Mouse (Mus musculus): Measurements from ENCODE around the gene Pald1.

Pald1 gene

DNA sequence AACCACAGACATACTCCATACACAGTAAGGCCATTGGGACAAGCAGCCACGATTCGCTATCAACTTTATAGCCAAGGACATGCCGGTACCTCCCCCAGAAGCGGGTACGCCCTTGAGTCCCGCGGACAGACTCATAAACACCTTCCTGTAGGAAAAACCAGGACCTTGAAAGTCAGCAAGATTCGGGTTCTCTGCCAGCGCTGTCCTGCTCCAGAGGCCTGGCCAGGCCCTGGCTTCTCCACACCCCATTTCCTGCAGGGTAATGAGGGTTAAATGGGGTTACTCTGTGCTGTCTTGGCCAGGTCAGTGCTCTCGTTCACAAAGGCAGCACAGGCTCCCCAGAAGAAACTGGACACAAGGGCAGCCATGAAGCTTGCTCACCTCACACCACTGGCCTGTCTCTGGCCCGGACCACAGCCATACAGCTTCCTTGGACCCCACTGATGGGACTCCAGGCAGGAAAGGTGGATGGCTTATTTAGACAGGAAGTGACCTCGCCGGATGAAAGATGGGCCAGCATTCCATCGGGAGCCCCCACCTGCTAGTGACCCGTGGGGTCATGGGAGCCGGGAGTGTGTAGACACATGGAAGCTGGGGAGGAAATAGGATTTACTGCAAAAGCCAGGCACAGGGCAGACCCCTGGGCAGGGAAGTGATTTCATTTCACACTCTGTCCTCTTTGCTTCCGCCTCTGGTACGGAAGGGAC is 12.9 kb downstream of the Pald1 start:
- no peak for DNase-seq (ENCODE audit: low read depth, low spot score)

GRCm38 (mm10) chr10:61369755-61370154 is 13.6 kb downstream of the Pald1 start:
- DNase-seq (ENCODE audit: low read depth, low spot score): no peak

DNA sequence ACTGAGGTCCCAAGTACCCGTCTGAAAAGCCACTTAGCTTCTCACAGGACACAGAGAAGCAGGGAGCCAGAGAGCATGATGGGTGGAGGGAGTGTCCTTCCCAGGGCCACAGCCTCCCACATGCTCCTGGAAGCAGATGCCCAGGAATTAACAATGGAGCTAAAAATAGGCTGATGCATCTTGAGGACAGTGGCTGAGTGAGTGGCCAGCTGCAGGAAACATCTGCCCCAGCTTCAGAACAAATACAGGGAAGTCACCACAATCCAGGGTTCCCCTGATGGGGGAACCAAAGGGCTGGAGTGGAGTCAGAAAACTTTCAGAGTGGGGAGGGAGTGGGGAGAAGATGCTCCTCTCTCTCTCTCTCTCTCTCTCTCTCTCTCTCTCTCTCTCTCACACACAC is 17.4 kb downstream of the Pald1 start:
- no peak for DNase-seq (ENCODE audit: low read depth, low spot score)

GRCm38 (mm10) chr10:61364431-61364830 is 18.9 kb downstream of the Pald1 start:
- DNase-seq (ENCODE audit: low read depth, low spot score): no peak

GRCm38 (mm10) chr10:61362992-61363391 is 20.3 kb downstream of the Pald1 start:
- no peak for DNase-seq (ENCODE audit: low read depth, low spot score)

GRCm38 (mm10) chr10:61362483-61362882 is 20.8 kb downstream of the Pald1 start:
- DNase-seq (ENCODE audit: low read depth, low spot score): no peak

DNA sequence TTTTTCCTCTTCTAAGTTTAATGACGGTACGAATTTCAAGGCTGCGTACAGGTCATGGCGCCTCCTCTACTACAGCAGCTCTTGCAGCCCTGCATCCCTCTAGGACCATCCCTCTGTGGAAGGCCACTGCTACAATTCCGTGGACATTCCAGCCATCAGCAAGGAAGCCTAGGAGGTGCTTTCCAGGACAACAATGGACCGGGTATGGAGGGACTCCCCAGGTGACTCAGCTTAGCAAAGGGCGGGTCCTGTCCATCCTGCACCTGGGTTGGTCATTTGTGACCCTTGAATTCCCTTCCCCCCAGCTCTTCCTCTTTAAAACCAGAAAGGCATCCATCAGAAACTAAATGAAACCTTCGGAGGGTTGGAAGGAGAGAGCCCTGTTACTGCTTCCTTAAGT is 22.7 kb downstream of the Pald1 start:
- no peak for DNase-seq (ENCODE audit: low read depth, low spot score)

DNA sequence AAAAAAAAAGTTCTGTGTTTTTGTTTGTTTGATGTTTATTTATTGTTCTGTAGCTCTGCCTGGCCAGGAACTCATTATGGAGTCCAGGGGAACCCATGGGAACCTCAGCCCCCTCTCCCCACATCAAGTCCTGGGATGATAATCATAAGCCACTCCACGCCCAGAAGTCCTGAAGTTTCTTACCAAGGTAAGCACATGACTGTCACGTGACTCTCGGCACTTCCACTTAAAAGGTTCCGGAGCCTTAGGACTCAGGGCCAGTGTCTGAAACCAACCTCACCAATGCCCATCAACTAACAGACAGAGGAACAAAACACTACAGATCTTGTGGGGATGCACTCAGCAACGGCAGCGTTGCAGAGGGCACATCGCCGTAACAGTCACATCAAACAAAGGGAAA is 23.9 kb downstream of the Pald1 start:
- no peak for DNase-seq (ENCODE audit: low read depth, low spot score)

- DNase-seq (ENCODE audit: low read depth, low spot score): no peak
These were observed 25.7 kb downstream of the Pald1 start for GRCm38 (mm10) chr10:61357658-61358057.

DNA sequence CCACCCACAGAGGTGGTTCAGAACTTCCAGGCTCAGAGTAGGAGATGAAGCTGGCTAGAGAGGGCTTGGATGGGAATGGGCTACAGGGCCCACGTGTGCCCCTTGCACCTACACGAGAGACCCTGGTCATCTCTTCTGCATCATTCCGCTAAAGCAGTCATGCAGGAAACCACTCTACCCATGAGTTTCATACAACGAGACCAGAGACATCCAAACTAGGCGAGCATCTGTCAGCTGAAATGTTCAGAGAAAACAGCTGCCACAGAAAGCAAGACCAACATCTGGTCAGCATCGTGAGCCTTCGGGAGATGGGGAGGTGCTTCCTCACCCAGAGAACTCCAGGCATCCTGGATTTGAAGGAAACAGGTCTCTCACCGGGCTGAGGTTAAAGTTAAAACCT is 26.8 kb downstream of the Pald1 start:
- DNase-seq (ENCODE audit: low read depth, low spot score): no peak

GRCm38 (mm10) chr10:61356095-61356494 is 27.2 kb downstream of the Pald1 start:
- DNase-seq (ENCODE audit: low read depth, low spot score): no peak

GRCm38 (mm10) chr10:61355611-61356010 is 27.7 kb downstream of the Pald1 start:
- no peak for DNase-seq (ENCODE audit: low read depth, low spot score)

DNA sequence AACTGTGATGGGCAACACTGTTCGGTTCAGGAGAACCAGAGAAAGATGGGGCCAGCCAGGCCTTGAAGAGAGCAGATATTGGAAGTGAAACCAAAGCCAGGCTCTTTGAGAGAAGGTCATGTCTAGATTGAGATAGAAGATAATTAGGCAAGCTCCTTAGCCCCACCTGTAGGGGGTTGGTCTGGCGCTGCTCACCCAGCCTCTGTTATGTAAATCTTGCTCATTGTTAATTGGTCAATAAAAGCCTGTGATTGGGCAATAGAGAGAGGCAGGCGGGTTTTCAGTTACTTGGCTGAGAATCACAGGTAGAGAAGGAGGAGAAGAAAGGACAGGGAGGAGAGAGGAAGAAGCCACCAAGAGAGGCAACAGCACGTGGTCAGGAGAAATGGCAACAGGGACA is 32.1 kb downstream of the Pald1 start:
- no peak for DNase-seq (ENCODE audit: low read depth, low spot score)

DNA sequence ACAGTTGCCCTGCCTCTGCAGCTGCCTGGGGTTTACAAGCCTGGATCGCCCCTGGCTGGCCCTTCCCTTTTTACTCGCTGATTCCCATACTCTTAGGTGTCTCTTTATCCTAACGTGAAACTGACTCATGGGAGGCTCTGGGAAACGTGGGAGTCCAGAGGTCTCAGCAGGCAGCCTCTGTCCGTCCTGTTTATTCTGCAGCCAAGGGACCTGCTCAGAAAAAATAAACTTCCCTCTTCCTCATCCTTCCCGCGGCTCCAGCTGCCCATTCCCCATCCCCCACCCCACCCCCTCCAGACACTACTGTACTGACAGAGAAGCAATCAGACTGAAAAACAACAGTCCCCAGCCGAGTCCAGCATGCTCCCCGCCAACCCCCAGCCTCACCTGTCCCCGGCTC is 37.0 kb downstream of the Pald1 start:
- no peak for DNase-seq (ENCODE audit: low read depth, low spot score)

DNA sequence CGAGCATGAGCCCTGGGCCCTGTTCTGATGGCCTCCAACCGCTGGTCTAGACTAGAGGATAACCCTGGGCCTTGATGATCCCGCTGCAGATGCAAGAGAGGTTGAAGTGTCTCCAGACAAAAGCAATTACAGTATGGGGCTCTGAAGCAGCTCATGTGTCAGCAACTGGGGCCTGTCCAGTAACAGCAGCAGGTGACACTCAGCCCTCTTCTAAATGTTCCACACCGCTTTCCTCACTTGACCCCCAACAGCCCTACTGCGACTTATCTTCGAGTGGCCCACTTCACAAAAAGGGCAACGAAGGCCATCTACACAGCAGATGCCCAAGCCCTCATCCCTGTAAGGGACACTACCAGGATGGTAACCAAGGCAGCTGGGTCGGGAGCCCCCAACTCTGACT is 38.2 kb downstream of the Pald1 start:
- DNase-seq (ENCODE audit: low read depth, low spot score): no peak

DNA sequence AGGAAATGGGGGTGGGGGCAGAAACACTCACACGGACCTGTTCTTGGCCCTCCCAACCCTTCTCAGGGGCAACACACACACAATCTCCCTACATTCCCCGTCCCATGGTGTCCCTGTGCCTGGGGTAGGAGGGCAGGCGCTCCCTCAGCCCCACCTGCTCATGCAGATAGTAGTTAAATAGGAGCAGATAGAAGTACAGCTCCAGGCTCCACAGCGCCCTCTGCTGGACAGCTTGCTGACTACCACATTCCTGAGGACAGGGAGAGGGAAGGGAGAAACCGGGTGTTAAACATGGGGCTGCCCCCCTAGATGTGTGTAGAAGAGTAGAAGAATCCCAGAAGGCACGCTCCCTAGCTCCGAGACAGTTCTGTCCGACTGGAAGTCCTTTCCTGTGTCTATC is 39.4 kb downstream of the Pald1 start:
- peak; percentile 41 for DNase-seq (ENCODE audit: low read depth, low spot score)

GRCm38 (mm10) chr10:61342750-61343149 is 40.6 kb downstream of the Pald1 start:
- DNase-seq (ENCODE audit: low read depth, low spot score): no peak

- DNase-seq (ENCODE audit: low read depth, low spot score): no peak
These were observed 41.8 kb downstream of the Pald1 start for GRCm38 (mm10) chr10:61341557-61341956.

- no peak for DNase-seq (ENCODE audit: low read depth, low spot score)
These were observed 42.3 kb downstream of the Pald1 start for GRCm38 (mm10) chr10:61341045-61341444.

- DNase-seq (ENCODE audit: low read depth, low spot score): no peak
These were observed 43.1 kb downstream of the Pald1 start for GRCm38 (mm10) chr10:61340247-61340646.

DNA sequence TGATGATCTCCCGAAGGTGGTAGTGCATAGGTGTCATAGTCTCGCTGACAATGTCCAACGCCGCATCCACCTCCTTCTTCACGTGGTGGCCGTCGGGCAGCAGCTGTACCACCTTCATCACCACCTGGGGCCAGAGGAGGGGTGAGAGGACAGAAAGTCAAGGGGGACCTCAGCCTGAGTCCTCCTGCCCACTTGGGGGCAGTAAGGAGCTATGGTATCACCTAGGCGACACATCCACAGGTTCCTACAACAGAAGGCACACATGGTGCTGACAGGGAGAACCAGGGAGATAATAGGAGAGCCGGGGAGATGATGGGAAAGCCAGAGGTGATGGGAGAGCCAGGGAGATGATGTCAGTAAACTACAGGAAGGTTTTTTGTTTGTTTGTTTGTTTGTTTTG is 44.1 kb downstream of the Pald1 start:
- no peak for DNase-seq (ENCODE audit: low read depth, low spot score)

GRCm38 (mm10) chr10:61337665-61338064 is 45.7 kb downstream of the Pald1 start:
- DNase-seq (ENCODE audit: low read depth, low spot score): no peak

DNA sequence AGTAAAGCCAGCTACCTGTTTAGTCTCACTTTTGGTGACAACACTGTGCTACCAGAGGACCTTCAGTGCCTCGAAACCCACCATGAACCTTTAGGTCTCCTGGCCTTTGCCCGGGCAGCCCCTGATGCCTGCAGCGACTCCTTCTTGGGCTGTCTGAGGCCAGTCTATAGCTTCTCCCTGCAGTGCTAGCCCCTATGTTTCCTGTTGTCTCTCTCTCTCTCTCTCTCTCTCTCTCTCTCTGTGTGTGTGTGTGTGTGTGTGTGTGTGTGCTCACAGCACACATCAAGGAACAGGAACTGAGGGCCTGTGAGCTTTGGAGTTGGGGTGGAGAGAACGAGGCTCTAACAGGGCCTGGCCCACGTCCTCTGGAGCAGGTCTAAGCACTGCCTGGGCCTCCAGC is 46.7 kb downstream of the Pald1 start:
- no peak for DNase-seq (ENCODE audit: low read depth, low spot score)

DNA sequence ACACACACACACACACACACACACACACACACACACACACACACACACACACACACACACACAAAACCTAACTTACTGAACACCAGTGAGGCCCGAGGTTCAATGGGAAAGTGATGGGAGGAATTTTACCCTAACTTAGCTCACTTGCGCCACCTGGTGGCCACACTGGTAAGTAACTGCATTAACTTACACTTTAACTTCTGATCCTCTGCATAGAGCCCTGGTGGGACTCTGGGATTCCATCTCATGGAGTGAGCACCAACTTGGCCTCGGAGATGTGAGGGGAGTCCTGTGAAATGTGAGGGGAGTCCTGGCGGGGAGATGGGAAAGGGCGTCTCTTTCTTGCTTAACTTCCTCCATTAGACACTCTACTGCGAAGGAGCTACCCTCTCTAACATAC is 47.2 kb downstream of the Pald1 start:
- peak; percentile 58 for DNase-seq (ENCODE audit: low read depth, low spot score)

All from c-Kit-negative CD71-positive TER-119-positive erythroid progenitor cells, embryonic 14.5 days (primary cell).